Mouse (Mus musculus) myocyte (in vitro differentiated cells): ENCODE results near the gene Mplkip. TPM values are rescaled to one million over a fixed set of nuclear protein-coding genes. Genes with fewer than 3 reads are reported as not detected.

Experiments
- H3K27me3 ChIP-seq: one replicate; pipeline ENCODE4 v1.6.1; 2011; ENCODE audit not compliant: control insufficient read depth, insufficient read depth, insufficient read length
- H3K36me3 ChIP-seq: one replicate; pipeline ENCODE4 v1.6.1; 2011; ENCODE audit not compliant: control insufficient read depth, insufficient read depth
- H3K4me2 ChIP-seq: one replicate; pipeline ENCODE4 v1.6.1; 2011; ENCODE audit warnings: low read depth, control low read depth
- H3K4me3 ChIP-seq: one replicate; pipeline ENCODE4 v1.5.1; 2011; ENCODE audit warnings: mild to moderate bottlenecking, control low read depth, moderate library complexity
- H3K79me2 ChIP-seq: one replicate; pipeline ENCODE4 v1.6.1; 2011; ENCODE audit not compliant: control insufficient read depth, insufficient read depth
- H3ac ChIP-seq: one replicate; pipeline ENCODE4 v1.6.1; 2011; ENCODE audit not compliant: control insufficient read depth, insufficient read length
- CEBPB ChIP-seq: IDR thresholded peaks from 2 replicates; pipeline ENCODE4 v1.6.1; 2011; ENCODE audit warnings: mild to moderate bottlenecking, moderate library complexity; ENCODE audit not compliant: poor library complexity, insufficient read depth, severe bottlenecking
- E2F4 ChIP-seq: IDR thresholded peaks from one replicate; pipeline ENCODE4 v1.6.1; 2011; ENCODE audit warnings: mild to moderate bottlenecking, control low read depth, moderate library complexity; ENCODE audit not compliant: insufficient read depth
- MAX ChIP-seq: IDR thresholded peaks from one replicate; pipeline ENCODE4 v1.6.1; 2011; ENCODE audit warnings: low read depth, mild to moderate bottlenecking, control low read depth
- MYOD1 ChIP-seq, 3 experiments: IDR thresholded peaks; one replicate each; pipeline ENCODE4 v1.6.1; 2011; ENCODE audit warnings: control low read depth in 2 of 3, low read depth in 2 of 3, mild to moderate bottlenecking in 2 of 3, moderate library complexity in 1 of 3; ENCODE audit not compliant: insufficient read length in 2 of 3, control insufficient read depth in 1 of 3
- MYOG ChIP-seq, 3 experiments: IDR thresholded peaks; one replicate each; pipeline ENCODE4 v1.6.1; 2011; ENCODE audit warnings: control low read depth in 2 of 3, low read depth in 2 of 3, mild to moderate bottlenecking in 2 of 3; ENCODE audit not compliant: insufficient read length in 2 of 3, control insufficient read depth in 1 of 3, insufficient read depth in 1 of 3
- POLR2A ChIP-seq: IDR thresholded peaks from one replicate; pipeline ENCODE4 v1.6.1; 2011; ENCODE audit warnings: low read depth, mild to moderate bottlenecking, control low read depth, moderate library complexity; ENCODE audit not compliant: insufficient read length
- POLR2AphosphoS2 ChIP-seq: IDR thresholded peaks from one replicate; pipeline ENCODE4 v1.6.1; 2011; ENCODE audit warnings: low read depth, control low read depth; ENCODE audit not compliant: insufficient read length
- REST ChIP-seq: IDR thresholded peaks from one replicate; pipeline ENCODE4 v1.6.1; 2011; ENCODE audit warnings: mild to moderate bottlenecking, control low read depth, moderate library complexity; ENCODE audit not compliant: insufficient read depth, insufficient read length
- SRF ChIP-seq: IDR thresholded peaks from one replicate; pipeline ENCODE4 v1.6.1; 2011; ENCODE audit warnings: low read depth; ENCODE audit not compliant: control insufficient read depth, insufficient read length
- TCF12 ChIP-seq: IDR thresholded peaks from one replicate; pipeline ENCODE4 v1.6.1; 2011; ENCODE audit warnings: mild to moderate bottlenecking, control low read depth; ENCODE audit not compliant: poor library complexity, insufficient read depth, severe bottlenecking
- TCF3 ChIP-seq: IDR thresholded peaks from one replicate; pipeline ENCODE4 v1.6.1; 2011; ENCODE audit warnings: low read depth, control low read depth; ENCODE audit not compliant: insufficient read length
- USF1 ChIP-seq: IDR thresholded peaks from one replicate; pipeline ENCODE4 v1.6.1; 2011; ENCODE audit warnings: low read depth, mild to moderate bottlenecking, control low read depth, moderate library complexity
- polyA plus RNA-seq: library from polyadenylated mRNA; unstranded; fragments of >200 nt; fragmentation: generic; extraction: Trizol; gene quantifications from one replicate; pipeline ENCODE4 v1.2.1, GENCODE M21; 2012; ENCODE audit warnings: missing spikeins

The Mplkip gene
- polyA plus RNA-seq: 10.3 TPM

DNA sequence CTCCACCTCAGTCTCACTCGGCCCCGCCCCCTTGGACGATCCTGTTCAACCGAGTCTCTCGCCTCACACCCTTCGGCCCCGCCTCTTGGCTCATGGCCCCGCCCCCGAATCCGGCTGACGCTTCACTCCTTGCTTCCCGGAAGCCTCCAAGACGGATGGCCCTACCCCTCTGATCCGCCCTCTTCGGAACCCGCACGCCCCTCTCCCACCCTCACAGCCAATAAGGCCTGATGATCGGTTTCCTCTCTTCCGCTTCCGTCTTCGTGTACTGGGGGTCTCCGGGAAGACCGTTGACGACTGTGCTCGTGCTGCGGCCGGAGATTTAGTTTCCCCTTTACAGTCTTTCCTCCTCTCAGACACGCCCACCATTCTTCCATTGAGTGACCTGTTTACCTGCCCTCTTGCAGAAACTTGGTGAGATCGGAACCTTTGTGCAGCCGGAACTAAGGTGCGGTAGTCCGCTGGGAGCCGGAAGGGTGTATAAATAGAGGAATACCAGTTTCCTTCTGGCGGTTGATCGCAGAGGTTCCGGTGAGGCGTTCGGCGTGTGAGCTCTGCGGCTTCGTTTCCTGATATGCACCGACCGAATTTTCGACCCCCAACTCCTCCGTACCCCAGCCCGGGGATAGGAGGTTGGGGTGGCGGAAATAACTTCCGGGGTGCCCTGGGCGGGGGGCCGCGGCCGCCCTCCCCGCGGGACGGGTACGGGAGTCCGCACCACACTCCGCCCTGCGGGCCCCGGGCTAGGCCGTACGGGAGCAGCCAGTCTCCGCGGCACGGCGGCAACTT is at the start of gene Mplkip, which contains the start of gene Sugct:
Gene Mplkip, plus strand, starts transcription at position 282 of the 789 bp plus-strand sequence.
Gene Sugct, minus strand, starts transcription at position 643 of the 789 bp plus-strand sequence.
- Histone ChIP-seq H3K27me3 (no peaks in the 10 kb centered on the region), H3K36me3 (no peaks in the 10 kb centered on the region), H3ac (peak within 1 kb of the TSS; percentile 58), H3K4me2 (peak within 1 kb of the TSS; percentile 84), H3K79me2 (peaks cover 44% of the 10 kb centered on the region), H3K4me3 (peak within 1 kb of the TSS; percentile 76)
- TF ChIP-seq MAX: no peak
- peak; percentile 61 for TF ChIP-seq POLR2A
- no peak for TF ChIP-seq REST
- no peak for TF ChIP-seq CEBPB
- TF ChIP-seq SRF: no peak
- peak; percentile 6 for TF ChIP-seq USF1
- TF ChIP-seq E2F4: no peak
- TF ChIP-seq POLR2AphosphoS2: peak; percentile 67
- TF ChIP-seq TCF3: no peak
- TF ChIP-seq TCF12: no peak
- TF ChIP-seq MYOD1 (IDR thresholded peaks at IDR 0.05; ENCODE audit: control insufficient read depth in 1 of 3, insufficient read length in 2 of 3, low read depth in 2 of 3): no peak
- TF ChIP-seq MYOG (IDR thresholded peaks at IDR 0.05; ENCODE audit: control insufficient read depth in 1 of 3, insufficient read depth in 1 of 3, insufficient read length in 2 of 3, low read depth in 2 of 3): no peak

- no peak overlapping the region for H3K4me3 ChIP-seq
- no peak for TF ChIP-seq E2F4
- TF ChIP-seq MYOD1 (IDR thresholded peaks at IDR 0.05; ENCODE audit: control insufficient read depth in 1 of 3, insufficient read length in 2 of 3, low read depth in 2 of 3): no peak
- no peak for TF ChIP-seq POLR2A
- no peak for TF ChIP-seq POLR2AphosphoS2
- no peak for TF ChIP-seq TCF12
- TF ChIP-seq MAX: no peak
- TF ChIP-seq MYOG (IDR thresholded peaks at IDR 0.05; ENCODE audit: control insufficient read depth in 1 of 3, insufficient read depth in 1 of 3, insufficient read length in 2 of 3, low read depth in 2 of 3): no peak
- no peak for TF ChIP-seq USF1
- no peak for TF ChIP-seq SRF
- TF ChIP-seq CEBPB: no peak
- TF ChIP-seq TCF3: no peak
- no peak for TF ChIP-seq REST
- no peaks in the 10 kb centered on the region for H3K36me3 ChIP-seq
- no peak overlapping the region for H3ac ChIP-seq
- no peaks in the 10 kb centered on the region for H3K79me2 ChIP-seq
- H3K27me3 ChIP-seq: no peaks in the 10 kb centered on the region
- H3K4me2 ChIP-seq: no peak overlapping the region
Measured at GRCm38 (mm10) chr13:17667380-17667779, 27.6 kb upstream of the Mplkip start.

GRCm38 (mm10) chr13:17671122-17671521 is 23.9 kb upstream of the Mplkip start:
- Histone ChIP-seq H3K4me3 (no peak overlapping the region), H3K4me2 (no peak overlapping the region), H3ac (no peak overlapping the region), H3K79me2 (no peaks in the 10 kb centered on the region), H3K36me3 (no peaks in the 10 kb centered on the region), H3K27me3 (no peaks in the 10 kb centered on the region)
- no peak for TF ChIP-seq REST
- TF ChIP-seq SRF: no peak
- TF ChIP-seq TCF12: no peak
- no peak for TF ChIP-seq POLR2A
- no peak for TF ChIP-seq MYOD1 (IDR thresholded peaks at IDR 0.05; ENCODE audit: control insufficient read depth in 1 of 3, insufficient read length in 2 of 3, low read depth in 2 of 3)

- no peaks in the 10 kb centered on the region for H3K79me2 ChIP-seq
- no peak for TF ChIP-seq MYOD1 (IDR thresholded peaks at IDR 0.05; ENCODE audit: control insufficient read depth in 1 of 3, insufficient read length in 2 of 3, low read depth in 2 of 3)
- H3K4me2 ChIP-seq: peak overlapping the region; percentile 81
- H3K36me3 ChIP-seq: no peaks in the 10 kb centered on the region
- no peaks in the 10 kb centered on the region for H3K27me3 ChIP-seq
- no peak overlapping the region for H3ac ChIP-seq
- no peak overlapping the region for H3K4me3 ChIP-seq
Measured at GRCm38 (mm10) chr13:17689461-17689860, 5.5 kb upstream of the Mplkip start.

DNA sequence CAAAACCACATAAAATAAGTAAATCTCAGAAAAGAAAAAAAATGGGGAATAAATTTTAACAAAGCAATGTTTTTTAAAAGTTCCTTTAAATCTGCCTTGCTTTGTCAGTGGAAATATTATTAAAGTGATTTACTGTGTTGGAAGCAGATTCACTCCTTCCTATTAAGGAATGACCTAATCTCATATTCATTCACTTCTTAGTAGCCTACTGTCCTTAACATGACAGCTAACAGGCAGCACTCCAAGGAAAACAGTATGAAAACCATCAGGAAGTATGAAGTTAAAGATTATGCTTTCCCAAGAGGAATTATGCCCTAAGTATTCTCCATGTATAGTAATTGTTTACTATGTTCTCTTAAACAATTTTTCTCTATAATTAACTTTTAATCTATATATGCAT is 4.3 kb upstream of the Mplkip start:
- H3K4me2 ChIP-seq: peak overlapping the region; percentile 81
- no peak overlapping the region for H3K4me3 ChIP-seq
- peaks cover 2% of the 10 kb centered on the region for H3K79me2 ChIP-seq
- no peaks in the 10 kb centered on the region for H3K36me3 ChIP-seq
- TF ChIP-seq POLR2AphosphoS2 (no peak), MAX (no peak), MYOD1 (IDR thresholded peaks at IDR 0.05; ENCODE audit: control insufficient read depth in 1 of 3, insufficient read length in 2 of 3, low read depth in 2 of 3) (no peak), USF1 (no peak), SRF (no peak), TCF3 (no peak)
- no peaks in the 10 kb centered on the region for H3K27me3 ChIP-seq
- H3ac ChIP-seq: no peak overlapping the region
